ENCODE assay signal across 10 mouse cellular contexts in genomic region chr11:117117321-117117720, GRCm38 (mm10). TPM values are rescaled to one million over a fixed set of nuclear protein-coding genes. Genes with fewer than 3 reads are reported as not detected.
DNase-seq lines count a peak whose midpoint lies in the region; ATAC-seq and TF ChIP-seq lines count a peak whose summit lies in the region.
"Had no signal": no experiment of that assay in that cellular context is flagged by ENCODE, and none has a peak within 500 bp of the region (broad histone marks: within the 10 kb centered on the region; RNA-seq: fewer than 3 reads in every experiment).

No protein-coding gene starts in this region.

- no peak for TF ChIP-seq POLR2A in cerebellum, adult 2 months (IDR thresholded peaks at IDR 0.05; ENCODE audit: borderline replicate concordance, insufficient read depth, low read length)

- H3K36me3 ChIP-seq in lung, embryonic 14.5 days (ENCODE audit: insufficient read depth): peaks cover 31% of the 10 kb centered on the region
- H3K36me3 ChIP-seq in intestine, postnatal 0 days (ENCODE audit: control insufficient read depth, insufficient read depth): peaks cover 9% of the 10 kb centered on the region; the same call in 1 of the 2 replicates
- peaks cover 5% of the 10 kb centered on the region; the same call in 1 of the 2 replicates for H3K36me3 ChIP-seq in stomach, embryonic 14.5 days (ENCODE audit: control insufficient read depth, insufficient read depth, low read length)

- ATAC-seq in lung, embryonic 14.5 days (ENCODE audit: insufficient read depth): no peak
- ATAC-seq in intestine, postnatal 0 days: no peak
- no peak for ATAC-seq in stomach, embryonic 14.5 days (ENCODE audit: insufficient number of reproducible peaks, insufficient read depth, low FRiP score, low read depth)

- peak overlapping the region; percentile 87 for H3K4me3 ChIP-seq in cerebellum, adult 2 months (replicated peaks; ENCODE audit: insufficient read depth, low read depth, low read length)
- H3K4me3 ChIP-seq in lung, embryonic 14.5 days (ENCODE audit: low read depth, low read length): peak overlapping the region; percentile 87
- H3K4me3 ChIP-seq in intestine, postnatal 0 days (ENCODE audit: low read depth, low read length): 0 out of 2 replicates have a peak overlapping the region, but pooled peaks have one; percentile 91
- peak overlapping the region; percentile 88 for H3K4me3 ChIP-seq in stomach, embryonic 14.5 days (ENCODE audit: low read depth, low read length)

- peak overlapping the region; percentile 98 for H3K27ac ChIP-seq in cerebellum, adult 2 months (ENCODE audit: insufficient read depth, low read length)
- peak overlapping the region; percentile 44 for H3K27ac ChIP-seq in lung, embryonic 14.5 days (ENCODE audit: low read depth)
- 0 out of 2 replicates have a peak overlapping the region, but pooled peaks have one; percentile 15 for H3K27ac ChIP-seq in intestine, postnatal 0 days (ENCODE audit: low read depth, low read length)
- H3K27ac ChIP-seq in stomach, embryonic 14.5 days (ENCODE audit: low read length): peak overlapping the region; percentile 63; the same call in 1 of the 2 replicates

- peak overlapping the region; percentile 76 for H3K4me2 ChIP-seq in lung, embryonic 14.5 days
- H3K4me2 ChIP-seq in intestine, postnatal 0 days (replicated peaks; ENCODE audit: low read depth): peak overlapping the region; percentile 92
- H3K4me2 ChIP-seq in stomach, embryonic 14.5 days (replicated peaks; ENCODE audit: low read depth, low read length): peak overlapping the region; percentile 74

- no peaks in the 10 kb centered on the region for H3K27me3 ChIP-seq in cerebellum, adult 2 months (ENCODE audit: control insufficient read depth, insufficient read depth, low read length)
- no peaks in the 10 kb centered on the region for H3K27me3 ChIP-seq in lung, embryonic 14.5 days (ENCODE audit: insufficient read depth, low read length)
- H3K27me3 ChIP-seq in intestine, postnatal 0 days (replicated peaks; ENCODE audit: control insufficient read depth, insufficient read depth, low read length): no peaks in the 10 kb centered on the region
- no peaks in the 10 kb centered on the region for H3K27me3 ChIP-seq in stomach, embryonic 14.5 days (ENCODE audit: control insufficient read depth, insufficient read depth, low read length)

- DNase-seq in cerebellum, adult 2 months: peak; percentile 47 to 52
- no peak for DNase-seq in cerebellum, postnatal 4 days (ENCODE audit: low spot score in 2 of 2)
- DNase-seq in lung, embryonic 14.5 days: peak; percentile 76
- no peak for DNase-seq in lung, adult 18-20 months
- no peak for DNase-seq in spleen, adult 18-20 months
- DNase-seq in frontal cortex, postnatal 14 days (ENCODE audit: low spot score in 2 of 2): no peak
- DNase-seq: adrenal gland, postnatal 14 days; B cell, adult 2 months had no signal

- H3K9ac ChIP-seq in lung, embryonic 14.5 days: peak overlapping the region; percentile 31; the same call in 1 of the 2 replicates
- no peak overlapping the region for H3K9ac ChIP-seq in intestine, postnatal 0 days (ENCODE audit: low read depth, low read length)
- 0 out of 2 replicates have a peak overlapping the region, but pooled peaks have one; percentile 11 for H3K9ac ChIP-seq in stomach, embryonic 14.5 days (replicated peaks; ENCODE audit: low read depth, low read length)

- no peak for TF ChIP-seq CTCF in cerebellum, adult 2 months (IDR thresholded peaks at IDR 0.05; ENCODE audit: borderline replicate concordance, insufficient read depth, low read depth, low read length)
- no peak for TF ChIP-seq CTCF in lung, embryonic 14.5 days (IDR thresholded peaks at IDR 0.05; ENCODE audit: low read depth)
- no peak for TF ChIP-seq CTCF in intestine, postnatal 0 days (IDR thresholded peaks at IDR 0.05; ENCODE audit: low read depth)

- H3K9me3 ChIP-seq in lung, embryonic 14.5 days (ENCODE audit: low read depth, low read length): no peaks in the 10 kb centered on the region
- H3K9me3 ChIP-seq in intestine, postnatal 0 days (ENCODE audit: control insufficient read depth): no peaks in the 10 kb centered on the region
- H3K9me3 ChIP-seq in stomach, embryonic 14.5 days (ENCODE audit: control insufficient read depth, low read depth, low read length): no peaks in the 10 kb centered on the region

- H3K4me1 ChIP-seq in cerebellum, adult 2 months (ENCODE audit: control insufficient read depth, insufficient read depth, low read length): peaks cover 33% of the 10 kb centered on the region
- H3K4me1 ChIP-seq in lung, embryonic 14.5 days (ENCODE audit: insufficient read depth): peaks cover 50% of the 10 kb centered on the region
- peaks cover 5% of the 10 kb centered on the region; the same call in 1 of the 2 replicates for H3K4me1 ChIP-seq in intestine, postnatal 0 days (replicated peaks; ENCODE audit: control insufficient read depth, insufficient read depth, low read length)
- H3K4me1 ChIP-seq in stomach, embryonic 14.5 days (ENCODE audit: control insufficient read depth, insufficient read depth, low read length): peaks cover 55% of the 10 kb centered on the region

- 6% methylated on average over 18 of the region's 18 CpGs for WGBS in cerebellum, adult 2 months
- 24% methylated on average over 18 of the region's 18 CpGs for WGBS in lung, embryonic 14.5 days
- WGBS in intestine, postnatal 0 days: 56% methylated on average over 18 of the region's 18 CpGs
- WGBS in stomach, embryonic 14.5 days: 41% methylated on average over 18 of the region's 18 CpGs

RNA-seq across cellular contexts. Expression of gene Sec14l1, which starts 2.4 kb away (rescaled TPM):
- polyA plus RNA-seq in cerebellum, adult 2 months (2012; rRNA removed): 124 and 137 TPM in 2 replicates
- 44.3 and 46.2 TPM in 2 replicates for polyA plus RNA-seq in lung, embryonic 14.5 days (2014; fragmentation: Nextera tagmentation; extraction: Ambion mirVana)
- polyA plus RNA-seq in intestine, postnatal 0 days (2015; fragmentation: Nextera tagmentation; extraction: Ambion mirVana): 22.8 and 23.9 TPM in 2 replicates
- 41.1 and 42.7 TPM in 2 replicates for polyA plus RNA-seq in stomach, embryonic 14.5 days (2014; fragmentation: Nextera tagmentation; extraction: Ambion mirVana)

Comparison
In these comparisons a context has a peak if more than half of its experiments do, and no peak if none do; other contexts are left out.
1. DNase-seq: peak in cerebellum, adult 2 months (2 of 2) and lung, embryonic 14.5 days (single experiment); none in cerebellum, postnatal 4 days (0 of 2), lung, adult 18-20 months (0 of 2), spleen, adult 18-20 months (0 of 2) and frontal cortex, postnatal 14 days (0 of 2).
2. H3K27ac ChIP-seq: peak in every context shown above with its lines; median percentile 98 in cerebellum, adult 2 months; 63 in stomach, embryonic 14.5 days; 44 in lung, embryonic 14.5 days; 15 in intestine, postnatal 0 days.
3. Peak in every context shown above with its lines, with median percentiles within 50 percentile points of each other: H3K4me3 ChIP-seq and H3K4me2 ChIP-seq.